Mouse (Mus musculus): ENCODE results near the gene Hist2h2aa1.
"Not testable (repeated sequence)": the region's sequence is repeated elsewhere in the genome, so short reads cannot be mapped to it uniquely, and the experiment has no call there.

Gene Hist2h2aa1

GRCm38 (mm10) chr3:96245003-96245886 is at the start of gene Hist2h2aa1:
Gene Hist2h2aa1, plus strand, starts transcription at chr3:96245497.
- in situ Hi-C loops (cut with MboI; ENCODE audit: unreplicated experiment in 2 of 2): not testable (repeated sequence)

GRCm38 (mm10) chr3:96195616-96196313 is 49.5 kb upstream of the Hist2h2aa1 start:
- in situ Hi-C loops (cut with MboI; ENCODE audit: unreplicated experiment in 2 of 2): no loop called here

- in situ Hi-C loops (cut with MboI; ENCODE audit: unreplicated experiment in 2 of 2): no loop called here
Observed at GRCm38 (mm10) chr3:96196437-96197128, 48.7 kb upstream of the Hist2h2aa1 start.

- in situ Hi-C loops (cut with MboI; ENCODE audit: unreplicated experiment in 2 of 2): no loop called here
Observed at GRCm38 (mm10) chr3:96197129-96197749, 48.1 kb upstream of the Hist2h2aa1 start.

GRCm38 (mm10) chr3:96198181-96198580 is 47.1 kb upstream of the Hist2h2aa1 start:
- in situ Hi-C loops (cut with MboI; ENCODE audit: unreplicated experiment in 2 of 2): no loop called here

GRCm38 (mm10) chr3:96198601-96199251 is 46.6 kb upstream of the Hist2h2aa1 start:
- in situ Hi-C loops (cut with MboI; ENCODE audit: unreplicated experiment in 2 of 2): not testable (repeated sequence)

GRCm38 (mm10) chr3:96199731-96200130 is 45.6 kb upstream of the Hist2h2aa1 start:
- in situ Hi-C loops (cut with MboI; ENCODE audit: unreplicated experiment in 2 of 2): no loop called here

- in situ Hi-C loops (cut with MboI; ENCODE audit: unreplicated experiment in 2 of 2): no loop called here
Observed at GRCm38 (mm10) chr3:96207819-96208218, 37.5 kb upstream of the Hist2h2aa1 start.

GRCm38 (mm10) chr3:96209242-96209641 is 36.1 kb upstream of the Hist2h2aa1 start:
- in situ Hi-C loops (cut with MboI; ENCODE audit: unreplicated experiment in 2 of 2): no loop called here

GRCm38 (mm10) chr3:96219191-96219641 is 26.1 kb upstream of the Hist2h2aa1 start:
- in situ Hi-C loops (cut with MboI; ENCODE audit: unreplicated experiment in 2 of 2): loop anchor here (10.0 kb wide), 2 partner anchors 134 to 154 kb away; no protein-coding TSS in a partner anchor

- in situ Hi-C loops (cut with MboI; ENCODE audit: unreplicated experiment in 2 of 2): loop anchor here (10.0 kb wide), 2 partner anchors 135 to 155 kb away; no protein-coding TSS in a partner anchor
Observed at GRCm38 (mm10) chr3:96219661-96220130, 25.6 kb upstream of the Hist2h2aa1 start, which contains the start of the genes Bola1 and Hist2h2ab. Gene Bola1, minus strand, starts transcription at chr3:96219709. Gene Hist2h2ab, plus strand, starts transcription at chr3:96219865.

GRCm38 (mm10) chr3:96220131-96220764 is 25.0 kb upstream of the Hist2h2aa1 start:
- in situ Hi-C loops (cut with MboI; ENCODE audit: unreplicated experiment in 2 of 2): not testable (repeated sequence)

GRCm38 (mm10) chr3:96220765-96221639 is 24.3 kb upstream of the Hist2h2aa1 start, which contains the start of the genes Hist2h2ac and Hist2h2be:
Gene Hist2h2ac, minus strand, starts transcription at chr3:96220880.
Gene Hist2h2be, plus strand, starts transcription at chr3:96221119.
- in situ Hi-C loops (cut with MboI; ENCODE audit: unreplicated experiment in 2 of 2): no loop called here

GRCm38 (mm10) chr3:96221640-96222038 is 23.7 kb upstream of the Hist2h2aa1 start:
- in situ Hi-C loops (cut with MboI; ENCODE audit: unreplicated experiment in 2 of 2): no loop called here

- in situ Hi-C loops (cut with MboI; ENCODE audit: unreplicated experiment in 2 of 2): no loop called here
Observed at GRCm38 (mm10) chr3:96222774-96223173, 22.5 kb upstream of the Hist2h2aa1 start.

GRCm38 (mm10) chr3:96225421-96225820 is 19.9 kb upstream of the Hist2h2aa1 start:
- in situ Hi-C loops (cut with MboI; ENCODE audit: unreplicated experiment in 2 of 2): loop anchor here in 1 of 2 experiments (5.0 kb wide), 1 partner anchor 42 kb away; the partner anchor contains the start of genes Hist2h2bb and Hist2h3b

Data from v-Abl transformed pro-B cells (cell line).